Mouse (Mus musculus): ENCODE measurements at regions not wholly inside any gene's neighbourhood (a gene's known extent, or its start where the extent isn't known, plus 50 kb on each side); places are given as distances from the start of the nearest gene placed in this dataset.

GRCm38 (mm10) chr2:161237280-161237819 lies 128.5 kb upstream of the Chd6 start:
- TF ChIP-seq EP300 (IDR thresholded peaks at IDR 0.05; ENCODE audit: insufficient read depth, low read depth, low read length) (no peak), CTCF (IDR thresholded peaks at IDR 0.05; ENCODE audit: low read depth, low read length) (no peak), POLR2A (IDR thresholded peaks at IDR 0.05; ENCODE audit: insufficient read depth, low read length) (no peak)

Data from ES-Bruce4 (cell line).